Mouse (Mus musculus): ENCODE results near the gene Msh5.

The Msh5 gene

DNA sequence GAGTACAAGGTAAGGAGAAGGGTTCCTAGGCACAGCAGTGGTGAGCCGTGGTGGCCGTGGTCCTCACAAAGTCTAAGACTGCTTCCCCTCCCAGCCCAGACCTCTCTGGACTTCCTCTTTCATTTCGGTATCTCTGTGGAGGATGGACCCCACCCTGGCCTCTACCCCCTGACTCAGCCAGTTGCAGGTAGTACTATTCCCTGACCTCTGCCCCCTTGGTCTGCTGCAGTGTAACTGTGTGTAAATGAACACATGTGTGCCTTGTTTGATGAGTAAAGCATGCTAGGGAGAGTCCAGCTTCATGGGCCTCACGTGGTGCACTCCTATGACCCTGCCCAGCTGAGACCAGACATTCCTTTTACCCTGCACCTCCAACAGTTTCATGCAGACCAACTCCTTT, 22.8 kb downstream of the Msh5 start:
- in situ Hi-C loops (cut with MseI, MboI), result loop anchor here (5.0 to 25.0 kb wide), 2 partner anchors 84 to 89 kb away; partner anchors contain the start of genes Ly6g5c (in 2 of the 2), Csnk2b (in 1 of the 2), Gpank1 (in 1 of the 2) and Ly6g5b (in 1 of the 2)

GRCm38 (mm10) chr17:35023221-35023620, 23.3 kb downstream of the Msh5 start:
- in situ Hi-C loops (cut with MseI, MboI), result loop anchor here (5.0 to 25.0 kb wide), 2 partner anchors 84 to 89 kb away; partner anchors contain the start of genes Ly6g5c (in 2 of the 2), Csnk2b (in 1 of the 2), Gpank1 (in 1 of the 2) and Ly6g5b (in 1 of the 2)

DNA sequence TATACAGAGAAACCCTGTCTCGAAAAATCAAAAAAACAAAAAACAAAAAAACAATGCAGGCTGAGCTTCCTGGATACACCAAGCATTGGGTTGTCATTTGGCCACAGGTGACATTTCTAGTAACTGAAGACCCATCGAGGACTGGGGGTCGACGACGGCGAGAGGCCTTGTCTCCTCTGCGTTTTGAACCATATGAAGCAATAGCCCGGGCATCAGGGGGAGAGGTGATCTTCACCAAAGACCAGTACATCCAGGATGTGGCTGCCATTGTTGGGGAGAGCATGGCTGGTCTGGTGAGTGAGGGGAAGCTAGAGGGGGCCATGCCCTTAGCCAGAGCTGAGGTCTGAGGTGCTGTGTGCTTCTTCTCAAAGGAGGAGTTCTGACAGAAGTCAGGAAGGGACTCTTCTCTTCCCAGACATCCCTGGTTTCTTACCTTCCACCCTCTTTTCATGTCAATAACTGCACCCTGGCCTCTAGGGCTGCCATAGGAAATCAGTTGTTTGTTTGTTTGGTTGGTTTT, 23.9 kb downstream of the Msh5 start:
- in situ Hi-C loops (cut with MseI, MboI), result loop anchor here (5.0 to 25.0 kb wide), 2 partner anchors 85 to 90 kb away; partner anchors contain the start of genes Ly6g5c (in 2 of the 2), Csnk2b (in 1 of the 2), Gpank1 (in 1 of the 2) and Ly6g5b (in 1 of the 2)

DNA sequence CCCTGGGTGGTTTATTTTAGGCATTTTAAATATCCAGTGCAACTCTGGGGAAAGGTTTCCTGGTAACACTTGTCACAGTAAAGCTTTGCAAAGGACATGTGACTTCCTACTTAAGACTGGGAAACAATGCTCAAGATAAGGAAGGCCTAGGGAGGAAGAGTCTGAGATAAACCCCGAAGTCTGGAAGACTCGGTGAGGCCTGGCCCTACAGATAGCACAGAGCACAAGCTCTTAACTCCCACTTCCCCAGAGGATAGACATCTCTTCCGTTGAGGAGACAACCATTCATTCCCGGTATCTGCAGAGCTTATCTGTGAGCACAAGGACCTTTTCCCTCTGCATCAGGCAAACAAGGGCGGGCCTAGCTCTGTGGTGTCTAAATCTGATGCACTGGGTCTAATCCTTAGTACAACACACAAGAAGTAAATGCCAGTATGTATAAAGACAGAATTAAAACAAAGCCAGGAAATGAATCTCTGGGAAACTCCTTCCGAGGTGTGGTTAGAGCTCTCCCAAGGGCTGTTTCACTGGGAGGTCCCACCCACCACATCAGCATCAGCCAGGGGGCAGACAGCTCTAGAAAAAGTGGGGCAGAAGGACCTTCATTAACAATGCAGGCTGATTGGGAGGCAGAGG, 24.6 kb downstream of the Msh5 start:
- in situ Hi-C loops (cut with MseI, MboI), result loop anchor here (5.0 to 25.0 kb wide), 2 partner anchors 85 to 90 kb away; partner anchors contain the start of genes Ly6g5c (in 2 of the 2), Csnk2b (in 1 of the 2), Gpank1 (in 1 of the 2) and Ly6g5b (in 1 of the 2)

DNA sequence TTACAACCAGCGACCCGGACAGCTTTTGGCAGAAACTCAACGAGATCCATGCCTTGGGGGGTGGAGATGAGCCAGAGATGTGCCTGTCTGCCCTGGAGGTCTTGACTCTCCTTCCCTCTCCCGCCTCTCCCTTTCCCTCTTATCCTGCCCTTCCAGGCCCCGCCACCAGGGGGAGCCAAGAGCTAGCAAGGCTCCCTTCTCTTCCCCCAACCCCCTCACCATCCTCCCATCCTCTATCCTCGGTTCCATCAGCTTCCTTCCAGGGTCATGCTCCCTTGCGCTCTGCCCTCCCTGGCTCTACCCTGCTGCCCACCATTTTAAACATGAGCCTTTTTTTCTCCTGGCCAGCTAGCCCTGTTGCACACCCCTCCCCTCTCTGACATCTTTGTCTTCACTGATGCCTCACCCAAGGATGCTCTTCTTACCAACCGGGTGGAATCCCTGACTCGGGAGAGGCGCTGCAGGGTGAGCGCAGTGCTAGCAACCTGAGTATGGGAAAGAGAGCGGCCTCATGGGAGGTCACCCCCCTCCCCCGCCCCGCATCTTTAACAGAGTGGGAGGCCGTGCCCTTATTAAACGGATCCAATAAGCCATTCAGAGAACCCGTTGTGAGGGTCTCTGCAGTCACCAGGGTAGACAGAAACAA, 25.3 kb downstream of the Msh5 start:
- in situ Hi-C loops (cut with MseI, MboI), result loop anchor here (5.0 to 25.0 kb wide), 2 partner anchors 86 to 91 kb away; partner anchors contain the start of genes Ly6g5c (in 2 of the 2), Csnk2b (in 1 of the 2), Gpank1 (in 1 of the 2) and Ly6g5b (in 1 of the 2)

DNA sequence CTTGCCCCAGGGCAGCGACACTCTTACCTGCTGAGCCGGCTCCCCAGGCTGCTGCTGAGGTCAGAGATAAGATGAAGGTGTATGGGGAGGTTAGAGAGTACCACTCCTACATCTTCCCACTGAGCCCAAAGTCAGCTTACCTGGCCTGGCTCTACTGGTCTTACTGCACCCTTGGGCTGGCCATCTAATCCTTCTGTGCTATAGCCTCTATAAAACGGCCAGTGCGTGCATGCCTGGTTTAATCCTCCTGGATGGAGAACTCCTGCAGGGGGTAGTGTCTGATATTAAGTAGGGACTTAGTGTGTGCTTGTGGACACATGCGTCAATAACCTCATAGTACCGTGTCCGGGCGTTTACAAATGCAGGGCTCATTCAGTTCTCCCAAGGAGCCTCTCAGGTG, 26.0 kb downstream of the Msh5 start:
- in situ Hi-C loops (cut with MseI, MboI), result loop anchor here (5.0 to 25.0 kb wide), 2 partner anchors 87 to 92 kb away; partner anchors contain the start of genes Ly6g5c (in 2 of the 2), Csnk2b (in 1 of the 2), Gpank1 (in 1 of the 2) and Ly6g5b (in 1 of the 2)

- in situ Hi-C loops (cut with MseI, MboI), result loop anchor here (5.0 to 25.0 kb wide), 2 partner anchors 87 to 92 kb away; partner anchors contain the start of genes Ly6g5c (in 2 of the 2), Csnk2b (in 1 of the 2), Gpank1 (in 1 of the 2) and Ly6g5b (in 1 of the 2)
Measured at GRCm38 (mm10) chr17:35019894-35020293, 26.7 kb downstream of the Msh5 start.

DNA sequence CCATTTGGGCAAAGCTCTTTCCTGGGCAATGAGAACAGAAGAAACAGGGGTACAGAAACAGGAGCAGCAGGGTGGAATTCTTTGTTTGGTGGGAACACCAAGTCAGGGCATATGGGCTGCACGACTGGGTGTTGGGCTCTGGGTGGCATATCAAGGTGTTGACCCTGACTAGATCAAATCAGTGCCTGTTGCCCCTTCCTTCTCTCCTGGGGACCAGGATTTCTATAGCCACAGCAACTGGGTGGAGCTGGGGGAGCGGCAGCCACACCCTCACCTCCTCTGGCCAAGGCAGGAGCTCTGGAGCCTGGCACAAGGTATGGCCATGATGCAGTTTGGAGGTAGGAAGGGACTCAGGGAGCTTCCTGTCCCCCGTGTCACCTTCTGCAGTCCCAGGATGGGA, 28.4 kb downstream of the Msh5 start:
- in situ Hi-C loops (cut with MseI, MboI), result loop anchor here in 1 of 2 experiments (25.0 kb wide), 1 partner anchor 94 kb away; the partner anchor contains the start of genes Csnk2b, Gpank1, Ly6g5b and Ly6g5c

- in situ Hi-C loops (cut with MseI, MboI), result loop anchor here in 1 of 2 experiments (25.0 kb wide), 1 partner anchor 95 kb away; the partner anchor contains the start of genes Csnk2b, Gpank1, Ly6g5b and Ly6g5c
Measured at GRCm38 (mm10) chr17:35017706-35018030, 28.9 kb downstream of the Msh5 start.

DNA sequence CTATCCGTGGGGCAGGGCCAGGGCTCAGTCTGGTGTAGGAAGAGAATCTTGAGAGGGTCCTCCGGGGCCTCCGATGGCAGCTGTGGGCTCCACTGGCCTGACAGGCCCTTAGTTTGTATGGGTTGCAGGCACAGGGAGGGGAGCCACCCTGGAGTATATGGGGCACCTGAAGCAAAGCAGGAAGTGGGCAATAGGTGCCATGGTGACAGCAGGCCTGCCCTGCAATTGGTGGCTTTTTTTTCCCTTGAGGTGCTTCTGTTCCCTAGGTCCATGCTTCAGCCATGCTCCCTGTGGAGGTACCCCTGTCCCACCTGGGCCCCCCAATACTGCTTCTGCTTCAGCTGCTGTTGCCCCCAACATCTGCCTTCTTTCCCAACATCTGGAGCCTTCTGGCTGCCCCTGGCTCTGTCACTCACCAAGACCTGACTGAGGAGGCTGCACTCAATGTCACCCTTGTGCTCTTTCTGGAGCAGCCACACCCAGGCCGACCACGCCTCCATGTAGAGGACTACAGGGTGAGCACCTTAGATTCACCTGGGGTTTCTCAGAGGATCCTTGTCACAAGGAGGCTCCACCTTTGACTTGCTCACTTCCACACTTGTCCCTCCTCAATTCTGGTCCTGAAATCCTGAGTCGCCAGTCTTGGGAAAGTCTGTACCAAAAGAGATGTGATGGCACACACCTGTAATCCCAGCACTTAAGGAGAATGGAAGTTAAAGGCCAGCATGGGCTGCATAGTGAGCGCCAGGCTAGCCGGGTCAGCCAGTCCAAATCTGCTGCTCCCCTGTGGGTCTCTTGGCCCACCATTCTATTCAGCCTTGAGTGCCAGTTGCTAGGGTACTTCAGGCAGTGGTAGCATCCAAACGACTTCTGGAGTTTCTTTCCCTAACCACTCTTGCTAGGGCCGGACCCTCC, 29.5 kb downstream of the Msh5 start:
- in situ Hi-C loops (cut with MseI, MboI), result loop anchor here in 1 of 2 experiments (25.0 kb wide), 1 partner anchor 95 kb away; the partner anchor contains the start of genes Csnk2b, Gpank1, Ly6g5b and Ly6g5c

DNA sequence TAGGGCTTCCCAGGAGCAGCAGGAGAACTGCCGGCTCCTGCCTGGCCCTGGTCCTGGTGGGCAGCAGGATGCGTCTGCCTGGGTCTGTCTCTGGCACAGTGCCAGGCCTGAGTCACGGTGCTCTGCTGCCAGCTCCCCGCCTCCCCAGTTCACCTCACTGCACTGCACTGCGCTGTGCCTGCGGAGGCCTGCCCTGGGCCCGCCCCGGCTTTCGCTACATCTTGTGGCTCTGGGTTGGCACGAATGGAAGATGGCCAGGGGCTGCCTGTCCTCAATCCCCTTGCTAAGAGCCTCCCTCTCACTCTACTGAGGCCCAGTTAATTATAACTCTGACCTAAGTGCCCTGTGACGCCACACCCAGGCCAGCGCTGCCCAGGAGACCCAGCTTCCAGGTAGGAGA, 30.2 kb downstream of the Msh5 start, which contains the start of gene Vwa7:
Gene Vwa7 (plus strand): TSS at position 204 of the 400 bp plus-strand sequence.
- in situ Hi-C loops (cut with MseI, MboI), result loop anchor here in 1 of 2 experiments (25.0 kb wide), 1 partner anchor 96 kb away; the partner anchor contains the start of genes Csnk2b, Gpank1, Ly6g5b and Ly6g5c

DNA sequence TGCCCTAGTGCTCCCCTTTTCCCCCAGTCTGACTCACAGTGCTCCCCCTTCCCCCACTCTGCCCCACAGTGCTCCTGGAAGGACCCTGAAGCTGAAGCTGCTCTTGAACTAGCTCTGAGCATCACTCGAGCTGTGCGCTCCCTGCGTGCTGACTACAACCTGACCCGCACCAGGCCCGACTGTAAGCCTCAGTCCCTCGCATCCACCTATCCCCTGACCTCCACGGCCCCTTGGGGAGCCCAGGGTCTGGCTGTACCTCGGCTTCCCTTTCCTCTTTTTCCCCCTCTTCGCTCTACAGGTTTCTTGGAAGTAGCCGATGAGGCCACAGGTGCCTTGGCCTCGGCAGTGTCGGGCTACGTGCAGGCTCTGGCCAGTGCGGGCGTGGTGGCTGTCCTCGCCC, 31.2 kb downstream of the Msh5 start:
- in situ Hi-C loops (cut with MseI, MboI), result loop anchor here in 1 of 2 experiments (25.0 kb wide), 1 partner anchor 97 kb away; the partner anchor contains the start of genes Csnk2b, Gpank1, Ly6g5b and Ly6g5c

DNA sequence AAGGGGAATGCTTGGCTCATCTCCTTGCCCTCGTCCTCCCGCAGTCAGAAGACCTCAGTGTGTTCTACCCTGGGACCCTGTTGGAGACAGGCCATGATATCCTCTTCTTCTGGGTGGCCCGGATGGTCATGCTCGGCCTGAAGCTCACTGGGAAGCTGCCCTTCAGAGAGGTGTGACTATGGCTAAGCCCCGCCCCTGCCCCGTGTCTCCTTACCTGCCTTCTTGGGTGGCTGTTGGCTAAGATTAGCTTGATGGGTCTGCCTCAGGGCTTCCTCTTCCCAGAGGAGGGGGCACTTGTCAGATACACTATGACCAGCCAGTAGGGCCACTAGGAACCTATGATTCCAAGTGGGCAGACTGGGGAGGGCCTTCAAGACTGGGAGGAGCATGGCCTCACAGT, 33.3 kb downstream of the Msh5 start:
- in situ Hi-C loops (cut with MseI, MboI), result loop anchor here in 1 of 2 experiments (25.0 kb wide), 1 partner anchor 99 kb away; the partner anchor contains the start of genes Csnk2b, Gpank1, Ly6g5b and Ly6g5c

DNA sequence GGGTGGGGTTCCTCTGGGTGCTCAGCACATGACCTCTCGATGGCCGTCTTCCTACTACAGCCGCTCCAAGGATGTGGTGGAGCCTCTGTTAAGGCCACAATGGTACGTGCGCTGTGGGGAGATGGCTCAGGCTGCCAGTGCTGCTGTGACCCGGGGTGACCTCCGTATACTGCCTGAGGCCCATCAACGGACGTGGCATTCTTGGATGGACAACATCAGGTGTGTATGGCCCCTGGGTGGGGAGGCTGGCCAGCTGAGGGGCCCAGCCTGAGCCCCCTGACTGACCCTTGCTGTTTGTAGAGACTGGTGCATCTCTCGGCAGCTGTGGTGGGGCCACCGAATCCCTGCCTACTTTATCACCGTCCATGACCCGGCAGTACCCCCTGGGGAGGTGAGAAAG, 34.1 kb downstream of the Msh5 start:
- in situ Hi-C loops (cut with MseI, MboI), result loop anchor here in 1 of 2 experiments (25.0 kb wide), 1 partner anchor 100 kb away; the partner anchor contains the start of genes Csnk2b, Gpank1, Ly6g5b and Ly6g5c

- in situ Hi-C loops (cut with MseI, MboI), result loop anchor here in 1 of 2 experiments (25.0 kb wide), 1 partner anchor 101 kb away; the partner anchor contains the start of genes Csnk2b, Gpank1, Ly6g5b and Ly6g5c
Measured at GRCm38 (mm10) chr17:35011440-35011839, 35.1 kb downstream of the Msh5 start.

- in situ Hi-C loops (cut with MseI, MboI), result loop anchor here in 1 of 2 experiments (25.0 kb wide), 1 partner anchor 103 kb away; the partner anchor contains the start of genes Csnk2b, Gpank1, Ly6g5b and Ly6g5c
Measured at GRCm38 (mm10) chr17:35009586-35009985, 37.0 kb downstream of the Msh5 start.

DNA sequence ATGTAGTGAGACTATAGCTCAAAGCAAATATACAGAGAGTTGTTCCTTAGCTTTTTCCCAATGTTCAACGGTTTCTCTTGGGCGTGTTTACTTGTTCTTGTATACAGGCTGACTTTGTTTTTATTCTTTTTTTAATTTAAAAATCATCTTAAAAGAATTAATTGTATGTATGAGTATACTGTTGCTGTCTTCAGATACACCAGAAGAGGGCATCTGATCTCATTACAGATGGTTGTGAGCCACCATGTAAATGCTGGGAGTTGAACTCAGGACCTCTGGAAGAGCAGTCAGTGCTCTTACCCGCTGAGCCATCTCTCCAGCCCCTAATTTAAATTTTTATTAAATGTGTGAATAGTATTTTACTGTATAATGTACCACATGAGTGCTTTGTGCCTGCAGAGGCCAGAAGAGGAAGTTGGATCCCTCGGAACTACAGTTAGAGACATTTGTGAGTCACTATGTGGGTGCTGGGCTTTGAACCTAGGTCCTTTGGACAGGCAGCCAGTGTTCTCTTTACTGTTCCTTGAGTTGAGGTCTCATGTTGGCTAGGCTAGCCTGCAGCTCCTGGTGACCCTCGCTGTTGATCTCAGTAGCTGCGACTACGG, 39.1 kb downstream of the Msh5 start:
- in situ Hi-C loops (cut with MseI, MboI), result loop anchor here in 1 of 2 experiments (25.0 kb wide), 1 partner anchor 105 kb away; the partner anchor contains the start of genes Csnk2b, Gpank1, Ly6g5b and Ly6g5c

DNA sequence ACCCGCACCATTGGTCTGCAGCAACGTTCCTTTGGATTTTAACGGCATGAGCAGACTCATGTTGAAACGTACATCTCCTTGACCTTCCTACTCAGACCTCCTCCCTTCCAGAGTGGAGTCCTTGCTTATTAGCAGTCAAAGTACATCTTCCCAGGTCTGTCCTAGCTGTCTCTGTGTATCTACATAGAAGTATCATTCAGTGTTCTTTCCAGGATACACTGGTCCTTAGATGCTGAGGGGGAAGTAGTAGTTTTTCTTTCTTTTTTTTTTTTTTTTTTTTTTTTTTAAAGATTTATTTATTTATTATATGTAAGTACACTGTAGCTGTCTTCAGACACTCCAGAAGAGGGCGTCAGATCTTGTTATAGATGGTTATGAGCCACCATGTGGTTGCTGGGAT, 40.6 kb downstream of the Msh5 start:
- in situ Hi-C loops (cut with MseI, MboI), result loop anchor here in 1 of 2 experiments (25.0 kb wide), 1 partner anchor 106 kb away; the partner anchor contains the start of genes Csnk2b, Gpank1, Ly6g5b and Ly6g5c

DNA sequence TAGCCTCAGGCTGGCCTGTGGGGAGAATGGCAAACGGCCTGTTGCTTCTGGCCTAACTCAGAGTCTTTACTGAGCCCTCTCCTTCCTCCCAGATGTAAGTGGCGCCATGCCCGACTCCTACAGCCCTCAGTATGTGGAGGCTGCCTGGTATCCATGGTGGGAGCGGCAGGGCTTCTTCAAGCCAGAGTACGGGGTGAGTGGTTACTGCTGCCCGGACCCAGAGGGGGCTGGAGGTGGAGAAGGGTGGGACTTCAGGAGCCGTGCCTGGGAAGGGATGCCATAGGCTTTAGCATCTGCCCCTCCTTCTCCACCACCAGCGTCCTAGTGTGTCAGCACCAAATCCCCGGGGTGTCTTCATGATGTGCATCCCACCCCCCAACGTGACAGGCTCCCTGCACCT, 41.4 kb downstream of the Msh5 start:
- in situ Hi-C loops (cut with MseI, MboI), result loop anchor here in 1 of 2 experiments (25.0 kb wide), 1 partner anchor 107 kb away; the partner anchor contains the start of genes Csnk2b, Gpank1, Ly6g5b and Ly6g5c
